16 mouse cellular contexts compared by ENCODE assay signal in genomic region chr9:66625974-66626530, GRCm38 (mm10). TPM values are rescaled to one million over a fixed set of nuclear protein-coding genes. Genes with fewer than 3 reads are reported as not detected.
A peak's percentile ranks its signal among the peaks of the same experiment; 100 is the strongest.
DNase-seq lines count a peak whose midpoint lies in the region; ATAC-seq and TF ChIP-seq lines count a peak whose summit lies in the region.
"Had no signal": no experiment of that assay in that cellular context is flagged by ENCODE, and none has a peak within 500 bp of the region (broad histone marks: within the 10 kb centered on the region; RNA-seq: fewer than 3 reads in every experiment).

No protein-coding gene starts in this region.

- no peak for TF ChIP-seq EP300 in liver, postnatal 0 days (IDR thresholded peaks at IDR 0.05; ENCODE audit: low read depth)

- H3K9me3 ChIP-seq in liver, postnatal 0 days (ENCODE audit: low read length), result no peaks in the 10 kb centered on the region
- H3K9me3 ChIP-seq: embryonic facial prominence, embryonic 12.5 days; heart, embryonic 15.5 days; hindbrain, embryonic 10.5 days; kidney, embryonic 15.5 days; midbrain, embryonic 13.5 days had no signal

- H3K27ac ChIP-seq in liver, postnatal 0 days (ENCODE audit: low read depth), result peak overlapping the region; percentile 29
- H3K27ac ChIP-seq: embryonic facial prominence, embryonic 12.5 days; hindbrain, embryonic 10.5 days; kidney, embryonic 15.5 days; macrophage; midbrain, embryonic 13.5 days had no signal

- no peak overlapping the region for H3K9ac ChIP-seq in liver, postnatal 0 days (replicated peaks)
- H3K9ac ChIP-seq: embryonic facial prominence, embryonic 12.5 days; heart, embryonic 15.5 days; kidney, embryonic 15.5 days; midbrain, embryonic 13.5 days had no signal

- WGBS in liver, postnatal 0 days (ENCODE audit: insufficient replicate concordance), result 62% methylated on average over 4 of the region's 4 CpGs

- no peak for TF ChIP-seq CTCF in liver, postnatal 0 days (IDR thresholded peaks at IDR 0.05; ENCODE audit: low read depth)

- ATAC-seq in liver, postnatal 0 days, result peak; percentile 86
- ATAC-seq: midbrain, embryonic 13.5 days had no signal

- no peaks in the 10 kb centered on the region for H3K36me3 ChIP-seq in liver, postnatal 0 days (replicated peaks; ENCODE audit: insufficient read depth, low read length)
- H3K36me3 ChIP-seq: embryonic facial prominence, embryonic 12.5 days; heart, embryonic 15.5 days; hindbrain, embryonic 10.5 days; kidney, embryonic 15.5 days; midbrain, embryonic 13.5 days had no signal

- DNase-seq in lung, adult 18-20 months, result peak; percentile 53 to 78
- DNase-seq in lung, postnatal 14 days, result no peak
- peak; percentile 40 for DNase-seq in liver, postnatal 0 days
- DNase-seq in lung, postnatal 36 days, result peak; percentile 74
- DNase-seq in urinary bladder, postnatal 36 days (ENCODE audit: low spot score in 2 of 2), result no peak
- no peak for DNase-seq in thymus, postnatal 0 days (ENCODE audit: low spot score)
- no peak for DNase-seq in B cell, adult 2 months
- DNase-seq: cerebellum, adult 11 months; layer of hippocampus, postnatal 36 days; thymus, adult 2 months had no signal

- no peaks in the 10 kb centered on the region for H3K27me3 ChIP-seq in liver, postnatal 0 days (ENCODE audit: insufficient read depth, low read length)
- H3K27me3 ChIP-seq: embryonic facial prominence, embryonic 12.5 days; heart, embryonic 15.5 days; kidney, embryonic 15.5 days; midbrain, embryonic 13.5 days had no signal

- H3K4me2 ChIP-seq in liver, postnatal 0 days (ENCODE audit: low read depth, low read length), result peak overlapping the region; percentile 20; the same call in 1 of the 2 replicates
- H3K4me2 ChIP-seq: embryonic facial prominence, embryonic 12.5 days; heart, embryonic 15.5 days; kidney, embryonic 15.5 days; midbrain, embryonic 13.5 days had no signal

- no peak overlapping the region for H3K4me3 ChIP-seq in liver, postnatal 0 days (ENCODE audit: low read depth, low read length)
- H3K4me3 ChIP-seq: embryonic facial prominence, embryonic 12.5 days; heart, embryonic 15.5 days; hindbrain, embryonic 10.5 days; kidney, embryonic 15.5 days; midbrain, embryonic 13.5 days had no signal

- peaks cover 22% of the 10 kb centered on the region for H3K4me1 ChIP-seq in liver, postnatal 0 days (ENCODE audit: insufficient read depth)

RNA-seq across cellular contexts. Expression of gene Usp3, which starts 33.1 kb away (rescaled TPM):
- 19.8 and 21.6 TPM in 2 replicates for polyA plus RNA-seq in liver, postnatal 0 days (2015; fragmentation: Nextera tagmentation; extraction: Ambion mirVana)
- 154 and 168 TPM in 2 replicates for polyA plus RNA-seq in thymus, postnatal 0 days (2015; fragmentation: Nextera tagmentation; extraction: Ambion mirVana)

Comparison
In these comparisons a context has a peak if more than half of its experiments do, and no peak if none do; other contexts are left out.
1. DNase-seq: peak in lung, adult 18-20 months (2 of 2), liver, postnatal 0 days (single experiment) and lung, postnatal 36 days (single experiment); none in lung, postnatal 14 days (single experiment), urinary bladder, postnatal 36 days (0 of 2), thymus, postnatal 0 days (single experiment) and B cell, adult 2 months (0 of 2).